Mouse (Mus musculus) gastrocnemius, adult 18-20 months (tissue): ENCODE results near the gene Stxbp6. TPM values are rescaled to one million over a fixed set of nuclear protein-coding genes. Genes with fewer than 3 reads are reported as not detected.

Source experiments
- DNase-seq: peaks from one replicate; pipeline ENCODE4 v3.0.0; 2021; ENCODE audit warnings: low spot score
- total RNA-seq, 2 experiments: library from RNA; stranded (reverse); gene quantifications; 2 replicates each; pipeline ENCODE4 v1.2.3; 2021

The Stxbp6 gene
- total RNA-seq, 2 experiments from 2014 or later: 4.7 to 5.0 TPM

GRCm38 (mm10) chr12:44835879-44836467 lies 238.5 kb downstream of the Stxbp6 start:
- no peak for DNase-seq

DNA sequence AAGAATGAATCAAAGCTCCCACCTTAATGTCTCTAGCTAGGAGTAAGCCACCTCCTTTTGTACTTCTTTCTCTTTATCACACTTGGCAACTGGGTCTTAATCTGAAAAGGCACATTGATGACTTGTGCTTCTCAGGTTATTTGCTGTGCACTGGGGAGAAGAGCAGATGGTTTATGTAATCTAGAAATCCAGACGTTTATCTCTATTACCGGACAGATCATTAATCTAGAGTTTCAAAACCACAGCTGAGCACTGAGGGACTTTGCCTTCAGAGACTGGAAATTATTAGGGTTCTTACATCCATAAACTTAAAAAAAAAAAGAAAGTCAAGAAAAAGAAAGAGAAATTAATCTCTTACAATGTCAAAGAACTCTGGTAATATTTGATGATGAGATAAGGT lies 262.6 kb downstream of the Stxbp6 start:
- DNase-seq: no peak

- no peak for DNase-seq
Measured at GRCm38 (mm10) chr12:44804213-44804612, 270.3 kb downstream of the Stxbp6 start.
